Mouse (Mus musculus) heart, postnatal 36 days (tissue): ENCODE measurements at regions not wholly inside any gene's neighbourhood (a gene's known extent, or its start where the extent isn't known, plus 50 kb on each side); places are given as distances from the start of the nearest gene placed in this dataset.

Experiments
- DNase-seq, 2 experiments: peaks; one replicate each; pipeline ENCODE4 v3.0.0; 2021 to 2022
- intact Hi-C: fragments of 180-260 bp; cut with DNase I; formaldehyde crosslinking; loops from one replicate; pipeline ENCODE4 v1.15.1; 2025

GRCm38 (mm10) chr10:67673450-67673849 is 124.7 kb upstream of the Ado start:
- DNase-seq = no peak
- intact Hi-C loops = no loop called here

- no peak for DNase-seq
Observed at GRCm38 (mm10) chr10:67672281-67672680, 123.5 kb upstream of the Ado start.

GRCm38 (mm10) chr10:67669066-67669465 is 120.3 kb upstream of the Ado start:
- DNase-seq = no peak
- intact Hi-C loops = no loop called here

More at GRCm38 (mm10) chr10:67672281-67672680, 123.5 kb upstream of the Ado start:
- intact Hi-C loops = no loop called here

- no peak for DNase-seq
- intact Hi-C loops = no loop called here
Observed at GRCm38 (mm10) chr10:67663028-67663427, 114.3 kb upstream of the Ado start.

- no peak for DNase-seq
- intact Hi-C loops = no loop called here
Observed at GRCm38 (mm10) chr10:67661666-67662065, 112.9 kb upstream of the Ado start.

- intact Hi-C loops = no loop called here
Observed at GRCm38 (mm10) chr10:67658005-67658545, 109.3 kb upstream of the Ado start.

GRCm38 (mm10) chr10:67657305-67657704 is 108.5 kb upstream of the Ado start:
- no peak for DNase-seq
- intact Hi-C loops = no loop called here

More at GRCm38 (mm10) chr10:67658005-67658545, 109.3 kb upstream of the Ado start:
- no peak for DNase-seq

GRCm38 (mm10) chr10:67654518-67654917 is 105.8 kb upstream of the Ado start:
- no peak for DNase-seq
- intact Hi-C loops = no loop called here

GRCm38 (mm10) chr10:67652300-67652699 is 103.5 kb upstream of the Ado start:
- DNase-seq = no peak
- intact Hi-C loops = no loop called here

GRCm38 (mm10) chr10:67651386-67651785 is 102.6 kb upstream of the Ado start:
- DNase-seq = no peak
- intact Hi-C loops = no loop called here

GRCm38 (mm10) chr10:67647777-67648727 is 99.3 kb upstream of the Ado start:
- intact Hi-C loops = loop anchor here (5.0 kb wide), 1 partner anchor 111 kb away; the partner anchor contains the start of gene Egr2

GRCm38 (mm10) chr10:67646659-67647559 is 98.2 kb upstream of the Ado start:
- intact Hi-C loops = loop anchor here (5.0 kb wide), 1 partner anchor 110 kb away; the partner anchor contains the start of gene Egr2
- no peak for DNase-seq

More at GRCm38 (mm10) chr10:67647777-67648727, 99.3 kb upstream of the Ado start:
- DNase-seq = peak; percentile 38 to 44

GRCm38 (mm10) chr10:67645821-67646220 is 97.1 kb upstream of the Ado start:
- DNase-seq = no peak
- intact Hi-C loops = loop anchor here (5.0 kb wide), 1 partner anchor 109 kb away; the partner anchor contains the start of gene Egr2

- intact Hi-C loops = no loop called here
- DNase-seq = peak; percentile 18 to 34
Observed at GRCm38 (mm10) chr10:67644280-67644679, 95.5 kb upstream of the Ado start.

GRCm38 (mm10) chr10:67643685-67644084 is 94.9 kb upstream of the Ado start:
- no peak for DNase-seq
- intact Hi-C loops = no loop called here

- no peak for DNase-seq
- intact Hi-C loops = no loop called here
Observed at GRCm38 (mm10) chr10:67637339-67637738, 88.6 kb upstream of the Ado start.

- intact Hi-C loops = no loop called here
- DNase-seq = peak in 1 of 2 experiments; percentile 24
Observed at GRCm38 (mm10) chr10:67636569-67636968, 87.8 kb upstream of the Ado start.

GRCm38 (mm10) chr10:67634795-67635194 is 86.0 kb upstream of the Ado start:
- no peak for DNase-seq
- intact Hi-C loops = no loop called here

GRCm38 (mm10) chr10:67633063-67633462 is 84.3 kb upstream of the Ado start:
- intact Hi-C loops = no loop called here
- DNase-seq = no peak

- DNase-seq = no peak
- intact Hi-C loops = no loop called here
Observed at GRCm38 (mm10) chr10:67623338-67623737, 74.6 kb upstream of the Ado start.

- intact Hi-C loops = no loop called here
- DNase-seq = no peak
Observed at GRCm38 (mm10) chr10:67620018-67620417, 71.3 kb upstream of the Ado start.
